Mouse (Mus musculus) MEL (cell line): ENCODE data around the gene Lgr5.

ENCODE experiments used
- CTCF ChIP-seq, 3 experiments: IDR thresholded peaks in 2 of 3; conservative IDR thresholded peaks in 1 of 3; 2 replicates each; pipeline ENCODE4 v1.5.1; 2011 to 2012; ENCODE audit warnings: low read length in 3 of 3, low read depth in 2 of 3, mild to moderate bottlenecking in 2 of 3, improper control_type of control experiment in 1 of 3, inconsistent platforms in 1 of 3, mixed read lengths in 1 of 3, moderate library complexity in 1 of 3; ENCODE audit not compliant: control insufficient read depth in 1 of 3, insufficient read depth in 1 of 3, poor library complexity in 1 of 3, severe bottlenecking in 1 of 3
- GABPA ChIP-seq: IDR thresholded peaks from 2 replicates; pipeline ENCODE4 v1.6.1; 2012; ENCODE audit warnings: low read depth, mild to moderate bottlenecking, inconsistent platforms, low read length, improper control_type of control experiment, moderate library complexity
- GATA1 ChIP-seq: IDR thresholded peaks from 2 replicates; pipeline ENCODE4 v1.6.1; 2011; ENCODE audit warnings: low read depth, low read length, improper control_type of control experiment
- MAX ChIP-seq: IDR thresholded peaks from 2 replicates; pipeline ENCODE4 v1.6.1; 2011; ENCODE audit warnings: low read length, improper control_type of control experiment
- POLR2A ChIP-seq, 2 experiments: IDR thresholded peaks; 2 replicates each; pipeline ENCODE4 v1.6.1; 2011 to 2012; ENCODE audit warnings: low read length in 2 of 2, mild to moderate bottlenecking in 2 of 2, control low read depth in 1 of 2, improper control_type of control experiment in 1 of 2, low read depth in 1 of 2, moderate library complexity in 1 of 2; ENCODE audit not compliant: control insufficient read depth in 1 of 2, insufficient read depth in 1 of 2, poor library complexity in 1 of 2
- SIN3A ChIP-seq: IDR thresholded peaks from 2 replicates; pipeline ENCODE4 v1.6.1; 2012; ENCODE audit warnings: low read length, improper control_type of control experiment, inconsistent platforms
- TCF12 ChIP-seq: IDR thresholded peaks from 2 replicates; pipeline ENCODE4 v1.6.1; 2014; ENCODE audit warnings: low read depth, mild to moderate bottlenecking, inconsistent platforms, low read length, improper control_type of control experiment, moderate library complexity
- ZMIZ1 ChIP-seq: IDR thresholded peaks from 2 replicates; pipeline ENCODE4 v1.6.1; 2012; ENCODE audit warnings: low read depth, mild to moderate bottlenecking, inconsistent platforms, low read length, improper control_type of control experiment, moderate library complexity

DNA sequence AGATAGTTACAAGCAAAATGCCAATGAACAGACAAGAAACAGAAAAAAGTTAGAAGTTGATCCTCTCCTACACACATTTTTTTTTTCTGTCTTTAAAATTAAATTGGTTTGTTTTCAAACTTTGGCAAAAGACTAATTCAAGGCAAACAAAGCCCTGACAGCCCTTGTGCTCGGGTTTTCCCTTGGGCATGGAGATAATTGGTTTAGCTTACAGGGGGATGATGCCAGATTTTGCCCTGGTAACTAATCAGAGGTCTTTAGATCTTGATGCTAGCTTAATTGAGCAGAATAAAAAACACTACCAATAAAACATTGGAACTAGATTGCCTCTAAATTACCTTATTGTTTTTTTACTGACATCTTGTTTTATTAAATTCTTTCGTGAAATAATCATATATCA is 162.2 kb downstream of the Lgr5 start:
- TF ChIP-seq TCF12 (no peak), MAX (no peak), GATA1 (no peak), GABPA (no peak), ZMIZ1 (no peak), POLR2A (IDR thresholded peaks at IDR 0.05; ENCODE audit: control insufficient read depth in 1 of 2, insufficient read depth in 1 of 2, low read depth in 1 of 2, low read length in 2 of 2, poor library complexity in 1 of 2) (no peak), CTCF (IDR thresholded peaks at IDR 0.05 in 2 of 3, conservative IDR thresholded peaks at IDR 0.05 in 1 of 3; ENCODE audit: control insufficient read depth in 1 of 3, insufficient read depth in 1 of 3, low read depth in 2 of 3, low read length in 3 of 3, poor library complexity in 1 of 3, severe bottlenecking in 1 of 3) (no peak), SIN3A (no peak)
